In the genomic region with DNA sequence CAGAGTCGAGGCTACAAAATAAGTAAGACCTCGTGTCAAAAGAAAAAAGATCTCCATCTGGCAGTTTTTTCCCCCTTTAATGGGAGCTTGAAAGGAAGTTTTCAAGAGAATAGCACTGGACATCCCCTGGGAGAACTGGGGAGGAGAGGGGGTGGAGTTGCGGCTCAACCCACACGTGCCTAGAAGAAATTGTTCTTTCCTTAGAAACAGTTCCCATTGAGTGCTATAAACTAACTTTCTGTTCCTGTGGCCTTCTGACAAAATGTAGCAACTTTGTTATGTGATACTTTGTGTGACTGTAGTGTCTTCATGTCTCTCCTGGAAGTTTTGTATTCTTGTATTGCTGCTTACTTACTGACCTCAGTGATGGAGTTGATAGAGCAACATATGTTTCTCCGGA, we compare ENCODE assay signal across 8 mouse cellular contexts. TPM values are rescaled to one million over a fixed set of nuclear protein-coding genes. Genes with fewer than 3 reads are reported as not detected.
A peak's percentile ranks its signal among the peaks of the same experiment; 100 is the strongest.
DNase-seq lines count a peak whose midpoint lies in the region; ATAC-seq and TF ChIP-seq lines count a peak whose summit lies in the region.

No protein-coding gene starts in this region.

- TF ChIP-seq RAD21 in MEL (IDR thresholded peaks at IDR 0.05; ENCODE audit: low read depth, low read length) = no peak

- TF ChIP-seq POLR2A in MEL (IDR thresholded peaks at IDR 0.05; ENCODE audit: control insufficient read depth in 1 of 2, insufficient read depth in 1 of 2, low read depth in 1 of 2, low read length in 2 of 2, poor library complexity in 1 of 2) = no peak

- H3K36me3 ChIP-seq in heart, embryonic 12.5 days = peaks cover 25% of the 10 kb centered on the region
- peaks cover 23 to 25% of the 10 kb centered on the region in 2 experiments for H3K36me3 ChIP-seq in MEL (ENCODE audit: control insufficient read depth in 1 of 2, insufficient read depth in 2 of 2, low read length in 2 of 2)
- H3K36me3 ChIP-seq in hindbrain, embryonic 10.5 days = peaks cover 30% of the 10 kb centered on the region
- H3K36me3 ChIP-seq in midbrain, embryonic 11.5 days (ENCODE audit: control insufficient read depth, insufficient read depth, low read length) = no peaks in the 10 kb centered on the region

- no peaks in the 10 kb centered on the region for H3K27me3 ChIP-seq in heart, embryonic 12.5 days (replicated peaks)
- H3K27me3 ChIP-seq in MEL (ENCODE audit: control insufficient read depth in 1 of 2, insufficient read depth in 2 of 2, low read length in 2 of 2) = no peaks in the 10 kb centered on the region
- H3K27me3 ChIP-seq in hindbrain, embryonic 10.5 days (ENCODE audit: insufficient read depth, poor library complexity, severe bottlenecking) = no peaks in the 10 kb centered on the region
- H3K27me3 ChIP-seq in midbrain, embryonic 11.5 days (ENCODE audit: control insufficient read depth, insufficient read depth, low read length) = no peaks in the 10 kb centered on the region

- TF ChIP-seq EP300 in MEL (IDR thresholded peaks at IDR 0.05; ENCODE audit: low read depth in 1 of 2, low read length in 2 of 2) = no peak

- H3K9me3 ChIP-seq in heart, embryonic 12.5 days (replicated peaks) = no peaks in the 10 kb centered on the region
- no peaks in the 10 kb centered on the region for H3K9me3 ChIP-seq in MEL (replicated peaks; ENCODE audit: insufficient read depth, low read length)
- H3K9me3 ChIP-seq in hindbrain, embryonic 10.5 days = no peaks in the 10 kb centered on the region
- H3K9me3 ChIP-seq in midbrain, embryonic 11.5 days (ENCODE audit: control insufficient read depth, low read length) = no peaks in the 10 kb centered on the region

- ATAC-seq in heart, embryonic 12.5 days (ENCODE audit: insufficient number of reproducible peaks, low FRiP score) = no peak
- no peak for ATAC-seq in midbrain, embryonic 11.5 days (ENCODE audit: low FRiP score)

- H3K4me3 ChIP-seq in heart, embryonic 12.5 days = peak overlapping the region; percentile 94
- H3K4me3 ChIP-seq in MEL (ENCODE audit: control insufficient read depth in 1 of 2, insufficient read depth in 1 of 2, low read depth in 2 of 2, low read length in 2 of 2) = peak overlapping the region; percentile 65 to 83
- H3K4me3 ChIP-seq in hindbrain, embryonic 10.5 days = peak overlapping the region; percentile 82
- H3K4me3 ChIP-seq in midbrain, embryonic 11.5 days (ENCODE audit: low read depth, low read length) = peak overlapping the region; percentile 92

- H3K4me1 ChIP-seq in heart, embryonic 12.5 days (replicated peaks) = peaks cover 17% of the 10 kb centered on the region
- peaks cover 13 to 15% of the 10 kb centered on the region in 2 experiments for H3K4me1 ChIP-seq in MEL (ENCODE audit: control insufficient read depth in 1 of 2, insufficient read depth in 2 of 2, low read length in 2 of 2)
- H3K4me1 ChIP-seq in hindbrain, embryonic 10.5 days (replicated peaks) = peaks cover 24% of the 10 kb centered on the region
- H3K4me1 ChIP-seq in midbrain, embryonic 11.5 days (ENCODE audit: control insufficient read depth, insufficient read depth, low read length) = peaks cover 18% of the 10 kb centered on the region; the same call in 1 of the 2 replicates

- no peak overlapping the region for H3K27ac ChIP-seq in heart, embryonic 12.5 days (ENCODE audit: poor library complexity, severe bottlenecking)
- peak overlapping the region; percentile 76 for H3K27ac ChIP-seq in MEL (ENCODE audit: control insufficient read depth, low read depth, low read length)
- H3K27ac ChIP-seq in hindbrain, embryonic 10.5 days = no peak overlapping the region; the same call in 1 of the 2 replicates
- H3K27ac ChIP-seq in midbrain, embryonic 11.5 days (ENCODE audit: low read depth, low read length) = no peak overlapping the region

- peak overlapping the region; percentile 89 for H3K4me2 ChIP-seq in heart, embryonic 12.5 days
- H3K4me2 ChIP-seq in midbrain, embryonic 11.5 days = peak overlapping the region; percentile 74

- no peak for DNase-seq in heart, postnatal 36 days
- DNase-seq in MEL (ENCODE audit: low read depth, low spot score) = peak; percentile 54
- DNase-seq in hindbrain, embryonic 10.5 days (ENCODE audit: low spot score) = no peak
- DNase-seq in midbrain, embryonic 11.5 days (ENCODE audit: low spot score, missing footprints) = no peak
- DNase-seq in adrenal gland, adult 2 months = no peak
- no peak for DNase-seq in yolk sac, embryonic 10.5 days (ENCODE audit: low spot score)
- DNase-seq in gastrocnemius, postnatal 10 days = no peak

- no peak for TF ChIP-seq CTCF in MEL (IDR thresholded peaks at IDR 0.05 in 2 of 3, conservative IDR thresholded peaks at IDR 0.05 in 1 of 3; ENCODE audit: control insufficient read depth in 1 of 3, insufficient read depth in 1 of 3, low read depth in 2 of 3, low read length in 3 of 3, poor library complexity in 1 of 3, severe bottlenecking in 1 of 3)

- intact Hi-C loops in heart, postnatal 36 days (cut with DNase I) = loop anchor here (5.0 to 10.0 kb wide), 3 partner anchors 33 to 1069 kb away; a partner anchor contains a TSS

- WGBS in heart, embryonic 12.5 days = 23% methylated on average over 5 of the region's 5 CpGs
- 29% methylated on average over 5 of the region's 5 CpGs for WGBS in hindbrain, embryonic 10.5 days
- 30% methylated on average over 5 of the region's 5 CpGs for WGBS in midbrain, embryonic 11.5 days

- peaks cover 27% of the 10 kb centered on the region for H3K79me2 ChIP-seq in MEL (ENCODE audit: control insufficient read depth, insufficient read depth, low read length, poor library complexity)

- peak overlapping the region; percentile 55; the same call in 1 of the 2 replicates for H3K9ac ChIP-seq in heart, embryonic 12.5 days
- peak overlapping the region; percentile 76 for H3K9ac ChIP-seq in MEL (ENCODE audit: control insufficient read depth, low read depth, low read length, poor library complexity, severe bottlenecking)
- peak overlapping the region; percentile 88 for H3K9ac ChIP-seq in midbrain, embryonic 11.5 days (ENCODE audit: low read length)

RNA-seq across cellular contexts. Expression of a gene that starts 1.2 kb away (rescaled TPM):
- polyA plus RNA-seq in heart, embryonic 12.5 days (2016; fragmentation: Nextera tagmentation; extraction: Ambion mirVana) = 16.1 and 18.5 TPM in 2 replicates
- 10 to 100 TPM; 36.4 to 39.9 TPM for total RNA-seq in heart, postnatal 36 days (2021)
- total RNA-seq in MEL (2012; rRNA removed) = 8.1 and 10.4 TPM in 2 replicates
- 10 to 100 TPM in 1 of 2 experiments, not detected in 1; 14.7 TPM for polyA plus RNA-seq in MEL (2012; ENCODE audit: insufficient read depth in 1 of 2, insufficient read length in 2 of 2, low read depth in 1 of 2, low replicate concordance in 2 of 2, missing spikeins in 1 of 2)
- polyA plus RNA-seq in hindbrain, embryonic 10.5 days (2016; fragmentation: Nextera tagmentation; extraction: Ambion mirVana) = 17.6 and 22.4 TPM in 2 replicates
- 40.6 and 41.9 TPM in 2 replicates for polyA plus RNA-seq in midbrain, embryonic 11.5 days (2014; fragmentation: Nextera tagmentation; extraction: Ambion mirVana)
- 10 to 100 TPM; 22.0 to 24.7 TPM for total RNA-seq in adrenal gland, adult 2 months (2021)
- polyA plus RNA-seq in adrenal gland, adult 2 months (2012; rRNA removed) = 12.2 and 15.4 TPM in 2 replicates
- 10 to 100 TPM; 16.0 to 17.3 TPM for total RNA-seq in gastrocnemius, postnatal 10 days (2021)

RNA-seq across cellular contexts. Expression of a gene that starts 1.3 kb away (rescaled TPM):
- 19.2 and 19.7 TPM in 2 replicates for polyA plus RNA-seq in heart, embryonic 12.5 days (2016; fragmentation: Nextera tagmentation; extraction: Ambion mirVana)
- 1 to 10 TPM; 5.2 to 6.6 TPM for total RNA-seq in heart, postnatal 36 days (2021)
- total RNA-seq in MEL (2012; rRNA removed) = 50.8 and 60.8 TPM in 2 replicates
- 10 to 100 TPM in 1 of 2 experiments, not detected in 1; 40.3 TPM for polyA plus RNA-seq in MEL (2012; ENCODE audit: insufficient read depth in 1 of 2, insufficient read length in 2 of 2, low read depth in 1 of 2, low replicate concordance in 2 of 2, missing spikeins in 1 of 2)
- 36.8 and 44.8 TPM in 2 replicates for polyA plus RNA-seq in hindbrain, embryonic 10.5 days (2016; fragmentation: Nextera tagmentation; extraction: Ambion mirVana)
- polyA plus RNA-seq in midbrain, embryonic 11.5 days (2014; fragmentation: Nextera tagmentation; extraction: Ambion mirVana) = 40.4 and 42.9 TPM in 2 replicates
- total RNA-seq in adrenal gland, adult 2 months (2021) = 10 to 100 TPM; 16.1 to 18.7 TPM
- 2.1 and 2.5 TPM in 2 replicates for polyA plus RNA-seq in adrenal gland, adult 2 months (2012; rRNA removed)
- 1 to 10 TPM; 5.2 to 6.4 TPM for total RNA-seq in gastrocnemius, postnatal 10 days (2021)

RNA-seq across cellular contexts. Expression of a gene that starts 15.6 kb away (rescaled TPM):
- polyA plus RNA-seq in heart, embryonic 12.5 days (2016; fragmentation: Nextera tagmentation; extraction: Ambion mirVana) = not detected in 2 replicates
- total RNA-seq in heart, postnatal 36 days (2021) = not detected
- total RNA-seq in MEL (2012; rRNA removed) = not detected in 2 replicates
- not detected for polyA plus RNA-seq in MEL (2012; ENCODE audit: insufficient read depth in 1 of 2, insufficient read length in 2 of 2, low read depth in 1 of 2, low replicate concordance in 2 of 2, missing spikeins in 1 of 2)
- polyA plus RNA-seq in hindbrain, embryonic 10.5 days (2016; fragmentation: Nextera tagmentation; extraction: Ambion mirVana) = not detected in 2 replicates
- polyA plus RNA-seq in midbrain, embryonic 11.5 days (2014; fragmentation: Nextera tagmentation; extraction: Ambion mirVana) = not detected in 2 replicates
- total RNA-seq in adrenal gland, adult 2 months (2021) = not detected
- polyA plus RNA-seq in adrenal gland, adult 2 months (2012; rRNA removed) = not detected in 2 replicates
- total RNA-seq in gastrocnemius, postnatal 10 days (2021) = not detected

RNA-seq across cellular contexts. Expression of a gene that starts 52.7 kb away (rescaled TPM):
- 474 and 476 TPM in 2 replicates for polyA plus RNA-seq in heart, embryonic 12.5 days (2016; fragmentation: Nextera tagmentation; extraction: Ambion mirVana)
- 100 to 1,000 TPM; 212 to 214 TPM for total RNA-seq in heart, postnatal 36 days (2021)
- total RNA-seq in MEL (2012; rRNA removed) = 1,152 and 1,208 TPM in 2 replicates
- polyA plus RNA-seq in MEL (2012; ENCODE audit: insufficient read depth in 1 of 2, insufficient read length in 2 of 2, low read depth in 1 of 2, low replicate concordance in 2 of 2, missing spikeins in 1 of 2) = 1,000 to 10,000 TPM in 1 of 2 experiments, 100 to 1,000 TPM in 1; 227 to 1,291 TPM
- polyA plus RNA-seq in hindbrain, embryonic 10.5 days (2016; fragmentation: Nextera tagmentation; extraction: Ambion mirVana) = 664 and 711 TPM in 2 replicates
- 823 and 852 TPM in 2 replicates for polyA plus RNA-seq in midbrain, embryonic 11.5 days (2014; fragmentation: Nextera tagmentation; extraction: Ambion mirVana)
- total RNA-seq in adrenal gland, adult 2 months (2021) = 100 to 1,000 TPM; 331 to 381 TPM
- 20.2 and 21.6 TPM in 2 replicates for polyA plus RNA-seq in adrenal gland, adult 2 months (2012; rRNA removed)
- 100 to 1,000 TPM; 311 to 330 TPM for total RNA-seq in gastrocnemius, postnatal 10 days (2021)

RNA-seq across cellular contexts. Expression of a gene that starts 57.9 kb away (rescaled TPM):
- 12.6 and 13.4 TPM in 2 replicates for polyA plus RNA-seq in heart, embryonic 12.5 days (2016; fragmentation: Nextera tagmentation; extraction: Ambion mirVana)
- total RNA-seq in heart, postnatal 36 days (2021) = 1 to 10 TPM; 4.5 to 4.9 TPM
- total RNA-seq in MEL (2012; rRNA removed) = not detected in 2 replicates
- polyA plus RNA-seq in MEL (2012; ENCODE audit: insufficient read depth in 1 of 2, insufficient read length in 2 of 2, low read depth in 1 of 2, low replicate concordance in 2 of 2, missing spikeins in 1 of 2) = not detected
- 8.6 and 10.6 TPM in 2 replicates for polyA plus RNA-seq in hindbrain, embryonic 10.5 days (2016; fragmentation: Nextera tagmentation; extraction: Ambion mirVana)
- polyA plus RNA-seq in midbrain, embryonic 11.5 days (2014; fragmentation: Nextera tagmentation; extraction: Ambion mirVana) = 6.7 and 7.7 TPM in 2 replicates
- 10 to 100 TPM; 14.2 to 23.9 TPM for total RNA-seq in adrenal gland, adult 2 months (2021)
- polyA plus RNA-seq in adrenal gland, adult 2 months (2012; rRNA removed) = 4.0 and 5.3 TPM in 2 replicates
- 1 to 10 TPM; 5.0 to 6.0 TPM for total RNA-seq in gastrocnemius, postnatal 10 days (2021)
